Mouse (Mus musculus): ENCODE data around the gene 4930568D16Rik. TPM values are rescaled to one million over a fixed set of nuclear protein-coding genes. Genes with fewer than 3 reads are reported as not detected.

The 4930568D16Rik gene
- total and polyA plus RNA-seq, 3 experiments, result not detected

DNA sequence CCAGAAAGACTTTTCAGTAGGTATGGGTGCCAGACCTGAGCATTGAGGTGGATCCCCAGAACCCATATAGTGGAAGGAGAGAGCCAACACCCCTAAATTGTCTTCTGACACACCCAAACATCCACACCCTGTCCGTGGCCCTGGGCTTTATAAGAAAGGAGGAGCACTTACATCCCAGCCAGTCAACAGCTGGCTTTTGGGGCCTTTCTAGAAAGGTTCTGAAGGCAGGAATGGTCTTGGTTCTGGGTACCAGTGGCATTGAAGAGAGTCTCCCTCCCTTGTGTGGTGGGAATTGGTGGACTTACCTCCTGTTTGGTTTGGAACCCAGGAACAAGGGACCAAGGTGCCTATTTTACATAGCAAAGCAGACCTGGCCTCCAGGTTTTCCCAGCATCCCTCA is 39.1 kb upstream of the 4930568D16Rik start:
- no peak for TF ChIP-seq SMC3 (IDR thresholded peaks at IDR 0.05; ENCODE audit: low read depth, low read length)
- Histone ChIP-seq H3K9me3 (replicated peaks; ENCODE audit: low read length) (no peaks in the 10 kb centered on the region), H3K79me2 (replicated peaks; ENCODE audit: control insufficient read depth, extremely low read depth, insufficient read depth, poor library complexity, severe bottlenecking) (no peaks in the 10 kb centered on the region), H3K36me3 (replicated peaks in 1 of 2; ENCODE audit: control insufficient read depth in 1 of 2, insufficient read depth in 1 of 2, low read length in 1 of 2) (peaks cover 64 to 87% of the 10 kb centered on the region in 2 experiments), H3K4me1 (ENCODE audit: control insufficient read depth in 1 of 2, insufficient read depth in 2 of 2) (no peaks in the 10 kb centered on the region), H3K27me3 (replicated peaks) (no peaks in the 10 kb centered on the region), H3K9ac (ENCODE audit: insufficient read depth, low read depth) (no peak overlapping the region), H3K4me2 (ENCODE audit: insufficient read depth, low read depth, poor library complexity, severe bottlenecking) (no peak overlapping the region), H3K4me3 (replicated peaks in 1 of 3; ENCODE audit: low read depth in 2 of 3, low read length in 2 of 3, poor library complexity in 1 of 3) (no peak overlapping the region), H3K27ac (ENCODE audit: insufficient read depth, low read depth) (no peak overlapping the region)
- dilution Hi-C loops (cut with MboI; ENCODE audit: extremely low pct_ligation_motif_present, extremely low pct_unique_long_range_greater_than_20kb, low sequenced_read_pairs), result no loop called here
- DNase-seq (ENCODE audit: extremely low read depth), result no peak
- in situ Hi-C loops (cut with MboI; ENCODE audit: low pct_ligation_motif_present, low pct_unique_long_range_greater_than_20kb, low sequenced_read_pairs), result no loop called here

DNA sequence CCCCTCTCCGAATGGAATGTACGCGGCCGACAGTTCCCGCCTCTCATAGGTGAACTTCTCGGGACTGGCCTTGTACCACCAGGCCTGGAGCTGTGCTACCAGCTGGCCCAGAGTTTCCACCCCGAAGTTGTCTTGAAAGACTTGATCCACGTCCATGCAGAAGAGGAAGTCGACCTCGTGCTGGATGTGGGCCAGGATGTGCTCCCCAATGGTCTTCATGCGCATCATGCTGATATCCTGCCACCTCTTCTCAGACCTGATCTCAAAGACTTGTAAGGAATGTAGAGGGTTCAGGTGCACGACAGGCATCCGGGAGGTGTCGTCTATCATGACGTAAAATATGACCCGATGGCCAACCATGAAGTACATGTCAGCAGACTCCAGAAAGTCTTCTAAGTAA is 34.9 kb upstream of the 4930568D16Rik start:
- Histone ChIP-seq H3K4me1 (ENCODE audit: control insufficient read depth in 1 of 2, insufficient read depth in 2 of 2) (peaks cover 11 to 21% of the 10 kb centered on the region in 2 experiments), H3K36me3 (replicated peaks in 1 of 2; ENCODE audit: control insufficient read depth in 1 of 2, insufficient read depth in 1 of 2, low read length in 1 of 2) (peaks cover 38 to 60% of the 10 kb centered on the region in 2 experiments), H3K9me3 (replicated peaks; ENCODE audit: low read length) (no peaks in the 10 kb centered on the region), H3K27ac (ENCODE audit: insufficient read depth, low read depth) (no peak overlapping the region), H3K27me3 (replicated peaks) (no peaks in the 10 kb centered on the region), H3K79me2 (replicated peaks; ENCODE audit: control insufficient read depth, extremely low read depth, insufficient read depth, poor library complexity, severe bottlenecking) (no peaks in the 10 kb centered on the region), H3K4me2 (ENCODE audit: insufficient read depth, low read depth, poor library complexity, severe bottlenecking) (no peak overlapping the region), H3K4me3 (replicated peaks in 1 of 3; ENCODE audit: low read depth in 2 of 3, low read length in 2 of 3, poor library complexity in 1 of 3) (no peak overlapping the region), H3K9ac (ENCODE audit: insufficient read depth, low read depth) (no peak overlapping the region)
- DNase-seq (ENCODE audit: extremely low read depth), result no peak
- dilution Hi-C loops (cut with MboI; ENCODE audit: extremely low pct_ligation_motif_present, extremely low pct_unique_long_range_greater_than_20kb, low sequenced_read_pairs) (no loop called here), in situ Hi-C loops (cut with MboI; ENCODE audit: low pct_ligation_motif_present, low pct_unique_long_range_greater_than_20kb, low sequenced_read_pairs) (no loop called here)
- TF ChIP-seq CHD1 (IDR thresholded peaks at IDR 0.05; ENCODE audit: low read depth, low read length) (no peak), TCF12 (IDR thresholded peaks at IDR 0.05; ENCODE audit: low read depth, low read length) (no peak), MAX (IDR thresholded peaks at IDR 0.05; ENCODE audit: low read length) (no peak)

DNA sequence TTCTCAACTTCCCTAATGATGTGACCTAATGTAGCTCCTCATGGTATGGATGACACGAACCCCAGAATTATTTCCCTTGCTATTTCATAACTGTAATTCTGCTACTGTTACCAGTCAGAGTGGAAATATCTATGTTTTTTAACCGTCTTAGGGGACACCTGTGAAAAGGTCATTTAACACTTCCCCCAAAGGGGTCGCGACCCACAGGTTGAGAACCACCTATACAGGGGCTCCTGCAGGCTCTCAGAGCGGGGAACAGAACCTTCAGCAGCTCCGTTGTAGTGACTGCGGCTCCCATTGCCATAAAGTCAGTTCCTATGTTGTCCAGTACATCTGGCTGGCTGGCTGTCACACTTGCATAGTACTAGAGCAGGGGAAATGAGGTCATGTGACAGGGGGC is 33.2 kb upstream of the 4930568D16Rik start:
- H3K4me1 ChIP-seq (ENCODE audit: control insufficient read depth in 1 of 2, insufficient read depth in 2 of 2), result peaks cover 11 to 26% of the 10 kb centered on the region in 2 experiments
- H3K27me3 ChIP-seq (replicated peaks), result no peaks in the 10 kb centered on the region
- no peaks in the 10 kb centered on the region for H3K79me2 ChIP-seq (replicated peaks; ENCODE audit: control insufficient read depth, extremely low read depth, insufficient read depth, poor library complexity, severe bottlenecking)
- H3K27ac ChIP-seq (ENCODE audit: insufficient read depth, low read depth), result no peak overlapping the region
- no peak overlapping the region for H3K9ac ChIP-seq (ENCODE audit: insufficient read depth, low read depth)
- in situ Hi-C loops (cut with MboI; ENCODE audit: low pct_ligation_motif_present, low pct_unique_long_range_greater_than_20kb, low sequenced_read_pairs), result no loop called here
- no peak overlapping the region for H3K4me2 ChIP-seq (ENCODE audit: insufficient read depth, low read depth, poor library complexity, severe bottlenecking)
- DNase-seq (ENCODE audit: extremely low read depth), result no peak
- dilution Hi-C loops (cut with MboI; ENCODE audit: extremely low pct_ligation_motif_present, extremely low pct_unique_long_range_greater_than_20kb, low sequenced_read_pairs), result no loop called here
- peaks cover 22 to 44% of the 10 kb centered on the region in 2 experiments for H3K36me3 ChIP-seq (replicated peaks in 1 of 2; ENCODE audit: control insufficient read depth in 1 of 2, insufficient read depth in 1 of 2, low read length in 1 of 2)
- TF ChIP-seq TCF12 (IDR thresholded peaks at IDR 0.05; ENCODE audit: low read depth, low read length) (no peak), MAZ (IDR thresholded peaks at IDR 0.05; ENCODE audit: low read depth, low read length) (no peak), ETS1 (conservative IDR thresholded peaks at IDR 0.05; ENCODE audit: low read depth, low read length) (no peak), NRF1 (IDR thresholded peaks at IDR 0.05; ENCODE audit: low read depth, low read length) (no peak), RAD21 (IDR thresholded peaks at IDR 0.05; ENCODE audit: low read depth, low read length) (no peak), BHLHE40 (IDR thresholded peaks at IDR 0.05; ENCODE audit: low read depth, low read length) (no peak), USF1 (IDR thresholded peaks at IDR 0.05; ENCODE audit: low read depth, low read length) (no peak), SMC3 (IDR thresholded peaks at IDR 0.05; ENCODE audit: low read depth, low read length) (no peak), IRF4 (IDR thresholded peaks at IDR 0.05; ENCODE audit: low read depth, low read length) (no peak), ZMIZ1 (IDR thresholded peaks at IDR 0.05; ENCODE audit: low read depth, low read length) (no peak), CHD1 (IDR thresholded peaks at IDR 0.05; ENCODE audit: low read depth, low read length) (no peak), HCFC1 (IDR thresholded peaks at IDR 0.05; ENCODE audit: low read depth, low read length) (no peak), ELF1 (IDR thresholded peaks at IDR 0.05; ENCODE audit: low read depth, low read length) (no peak), MEF2A (IDR thresholded peaks at IDR 0.05; ENCODE audit: borderline replicate concordance, low read depth, low read length) (no peak), CHD2 (IDR thresholded peaks at IDR 0.05; ENCODE audit: low read length) (no peak), CTCF (conservative IDR thresholded peaks at IDR 0.05 in 1 of 2, IDR thresholded peaks at IDR 0.05 in 1 of 2; ENCODE audit: low read depth in 2 of 2, low read length in 2 of 2) (no peak), NELFE (IDR thresholded peaks at IDR 0.05; ENCODE audit: low read depth, low read length) (no peak), UBTF (IDR thresholded peaks at IDR 0.05; ENCODE audit: low read depth, low read length) (no peak)
- no peak overlapping the region for H3K4me3 ChIP-seq (replicated peaks in 1 of 3; ENCODE audit: low read depth in 2 of 3, low read length in 2 of 3, poor library complexity in 1 of 3)
- H3K9me3 ChIP-seq (replicated peaks; ENCODE audit: low read length), result no peaks in the 10 kb centered on the region

Data from CH12.LX (cell line).